Mouse (Mus musculus): Measurements from ENCODE around the gene Gsg1. TPM values are rescaled to one million over a fixed set of nuclear protein-coding genes. Genes with fewer than 3 reads are reported as not detected.
A peak's percentile ranks its signal among the peaks of the same experiment; 100 is the strongest.

Gene Gsg1
- polyA plus RNA-seq, 1 experiment: 0.32 TPM

GRCm38 (mm10) chr6:135212666-135213065 lies 41.5 kb downstream of the Gsg1 start:
- DNase-seq (ENCODE audit: extremely low spot score in 1 of 2, low spot score in 1 of 2): no peak

GRCm38 (mm10) chr6:135211169-135211568 lies 43.0 kb downstream of the Gsg1 start:
- DNase-seq (ENCODE audit: extremely low spot score in 1 of 2, low spot score in 1 of 2): no peak

- no peak for DNase-seq (ENCODE audit: extremely low spot score in 1 of 2, low spot score in 1 of 2)
Observed at GRCm38 (mm10) chr6:135206909-135207308, 47.2 kb downstream of the Gsg1 start.

GRCm38 (mm10) chr6:135205802-135206201 lies 48.3 kb downstream of the Gsg1 start:
- no peak for DNase-seq (ENCODE audit: extremely low spot score in 1 of 2, low spot score in 1 of 2)

GRCm38 (mm10) chr6:135204869-135205268 lies 49.3 kb downstream of the Gsg1 start:
- DNase-seq (ENCODE audit: extremely low spot score in 1 of 2, low spot score in 1 of 2): no peak

GRCm38 (mm10) chr6:135203737-135204136 lies 50.4 kb downstream of the Gsg1 start:
- DNase-seq (ENCODE audit: extremely low spot score in 1 of 2, low spot score in 1 of 2): no peak

- DNase-seq (ENCODE audit: extremely low spot score in 1 of 2, low spot score in 1 of 2): no peak
Observed at GRCm38 (mm10) chr6:135202668-135203067, 51.5 kb downstream of the Gsg1 start.

- peak; percentile 43 to 71 for DNase-seq (ENCODE audit: extremely low spot score in 1 of 2, low spot score in 1 of 2)
Observed at GRCm38 (mm10) chr6:135200122-135200957, 53.8 kb downstream of the Gsg1 start.

- DNase-seq (ENCODE audit: extremely low spot score in 1 of 2, low spot score in 1 of 2): no peak
Observed at GRCm38 (mm10) chr6:135198726-135199125, 55.4 kb downstream of the Gsg1 start.

- peak; percentile 66 to 88 for DNase-seq (ENCODE audit: extremely low spot score in 1 of 2, low spot score in 1 of 2)
Observed at GRCm38 (mm10) chr6:135197921-135198532, 56.1 kb downstream of the Gsg1 start, which contains the start of the genes Fam234b and Hebp1. Fam234b (plus strand) TSS chr6:135197977. Hebp1 (minus strand) TSS chr6:135198022.

- DNase-seq (ENCODE audit: extremely low spot score in 1 of 2, low spot score in 1 of 2): no peak
Observed at GRCm38 (mm10) chr6:135197446-135197845, 56.7 kb downstream of the Gsg1 start.

- DNase-seq (ENCODE audit: extremely low spot score in 1 of 2, low spot score in 1 of 2): no peak
Observed at GRCm38 (mm10) chr6:135196707-135197106, 57.4 kb downstream of the Gsg1 start.

- no peak for DNase-seq (ENCODE audit: extremely low spot score in 1 of 2, low spot score in 1 of 2)
Observed at GRCm38 (mm10) chr6:135194907-135195306, 59.2 kb downstream of the Gsg1 start.

GRCm38 (mm10) chr6:135193733-135194132 lies 60.4 kb downstream of the Gsg1 start:
- no peak for DNase-seq (ENCODE audit: extremely low spot score in 1 of 2, low spot score in 1 of 2)

GRCm38 (mm10) chr6:135192993-135193392 lies 61.2 kb downstream of the Gsg1 start:
- DNase-seq (ENCODE audit: extremely low spot score in 1 of 2, low spot score in 1 of 2): no peak

- DNase-seq (ENCODE audit: extremely low spot score in 1 of 2, low spot score in 1 of 2): no peak
Observed at GRCm38 (mm10) chr6:135191906-135192305, 62.2 kb downstream of the Gsg1 start.

- DNase-seq (ENCODE audit: extremely low spot score in 1 of 2, low spot score in 1 of 2): no peak
Observed at GRCm38 (mm10) chr6:135190122-135190521, 64.0 kb downstream of the Gsg1 start.

- no peak for DNase-seq (ENCODE audit: extremely low spot score in 1 of 2, low spot score in 1 of 2)
Observed at GRCm38 (mm10) chr6:135188629-135189028, 65.5 kb downstream of the Gsg1 start.

Data from frontal cortex, adult 2 months (tissue).